11 mouse cellular contexts compared by ENCODE assay signal in the genomic region with DNA sequence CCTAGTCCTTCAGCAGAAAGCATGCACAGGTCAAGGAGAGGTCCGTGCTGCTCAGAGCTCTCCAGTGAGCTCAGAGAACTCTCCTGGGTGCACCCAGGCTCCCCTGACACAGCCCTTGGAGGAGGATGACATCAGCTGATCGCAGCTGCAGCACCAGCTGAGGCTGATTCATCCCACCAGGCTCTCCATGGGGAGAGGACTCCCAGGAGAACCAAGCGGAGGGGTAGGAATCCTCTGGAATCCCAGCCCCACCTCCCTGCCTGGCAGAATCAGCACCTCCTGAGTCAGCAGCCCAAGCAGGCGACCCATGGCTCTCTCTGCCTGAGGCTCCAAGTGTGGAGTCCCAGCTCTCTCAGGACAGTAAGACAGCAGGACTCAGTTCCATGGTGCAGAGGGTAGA. TPM values are rescaled to one million over a fixed set of nuclear protein-coding genes. Genes with fewer than 3 reads are reported as not detected.
DNase-seq lines count a peak whose midpoint lies in the region; ATAC-seq and TF ChIP-seq lines count a peak whose summit lies in the region.
"Had no signal": no experiment of that assay in that cellular context is flagged by ENCODE, and none has a peak within 500 bp of the region (broad histone marks: within the 10 kb centered on the region; RNA-seq: fewer than 3 reads in every experiment).

No protein-coding gene starts in this region.

- intact Hi-C loops in gastrocnemius, adult 2 months (cut with DNase I), result no loop called here

- no peak for ATAC-seq in CD4-positive, CD25-positive, alpha-beta regulatory T cell, adult 4 months

- DNase-seq in gastrocnemius, adult 2 months, result peak; percentile 59
- DNase-seq in gastrocnemius, postnatal 10 days, result no peak
- peak; percentile 91 for DNase-seq in right cerebral cortex, adult 18-20 months
- DNase-seq in right cerebral cortex, postnatal 4 days, result no peak
- peak; percentile 40 for DNase-seq in kidney, postnatal 14 days
- DNase-seq in skeletal muscle tissue, adult 2 months (ENCODE audit: low read depth, low spot score), result peak; percentile 40
- DNase-seq in T-cell, adult 2 months (ENCODE audit: low spot score), result no peak
- DNase-seq: cerebellum, postnatal 14 days; lung, embryonic 14.5 days had no signal

- 0 out of 2 replicates have a peak overlapping the region, but pooled peaks have one; percentile 11 for H3K4me3 ChIP-seq in gastrocnemius, adult 2 months

- no peak for TF ChIP-seq CTCF in gastrocnemius, adult 2 months (IDR thresholded peaks at IDR 0.05)

- H3K27ac ChIP-seq in gastrocnemius, adult 2 months, result peak overlapping the region; percentile 24; the same call in 1 of the 2 replicates

RNA-seq across cellular contexts. Expression of gene 5031439G07Rik, which starts 12.6 kb away (rescaled TPM):
- 100 to 1,000 TPM in 1 of 2 experiments, 10 to 100 TPM in 1; 67.5 to 103 TPM for total RNA-seq in gastrocnemius, adult 2 months (2021)
- total RNA-seq in gastrocnemius, postnatal 10 days (2021), result 10 to 100 TPM; 23.5 to 27.3 TPM
- 1 to 10 TPM; 1.4 to 2.0 TPM for polyA plus RNA-seq in CD4-positive, CD25-positive, alpha-beta regulatory T cell, adult 4 months (2017; shearing (Covaris generic))

RNA-seq across cellular contexts. Expression of gene Upk3a, which starts 41.2 kb away (rescaled TPM):
- total RNA-seq in gastrocnemius, adult 2 months (2021), result not detected
- not detected for total RNA-seq in gastrocnemius, postnatal 10 days (2021)
- polyA plus RNA-seq in CD4-positive, CD25-positive, alpha-beta regulatory T cell, adult 4 months (2017; shearing (Covaris generic)), result not detected
- total RNA-seq: heart, postnatal 10 days had no signal

RNA-seq across cellular contexts. Expression of gene Nup50, which starts 52.5 kb away (rescaled TPM):
- 10 to 100 TPM; 12.9 to 13.4 TPM for total RNA-seq in gastrocnemius, adult 2 months (2021)
- total RNA-seq in gastrocnemius, postnatal 10 days (2021), result 10 to 100 TPM; 14.5 to 17.9 TPM
- polyA plus RNA-seq in CD4-positive, CD25-positive, alpha-beta regulatory T cell, adult 4 months (2017; shearing (Covaris generic)), result 10 to 100 TPM; 25.6 to 25.7 TPM

RNA-seq across cellular contexts. Expression of gene Fam118a, which starts 53.0 kb away (rescaled TPM):
- 1 to 10 TPM; 4.7 to 5.9 TPM for total RNA-seq in gastrocnemius, adult 2 months (2021)
- total RNA-seq in gastrocnemius, postnatal 10 days (2021), result 1 to 10 TPM; 7.0 to 7.1 TPM
- 10 to 100 TPM; 38.3 to 46.1 TPM for polyA plus RNA-seq in CD4-positive, CD25-positive, alpha-beta regulatory T cell, adult 4 months (2017; shearing (Covaris generic))

RNA-seq across cellular contexts. Expression of gene Gm29666, which starts 55.9 kb away (rescaled TPM):
- under 1 TPM; 0.20 to 0.28 TPM for total RNA-seq in gastrocnemius, adult 2 months (2021)
- total RNA-seq in gastrocnemius, postnatal 10 days (2021), result under 1 TPM; 0.14 to 0.32 TPM
- under 1 TPM; 0.44 to 0.68 TPM for polyA plus RNA-seq in CD4-positive, CD25-positive, alpha-beta regulatory T cell, adult 4 months (2017; shearing (Covaris generic))

Comparison
In these comparisons a context has a peak if more than half of its experiments do, and no peak if none do; other contexts are left out.
1. DNase-seq: peak in gastrocnemius, adult 2 months (single experiment), right cerebral cortex, adult 18-20 months (single experiment), kidney, postnatal 14 days (single experiment) and skeletal muscle tissue, adult 2 months (single experiment); none in gastrocnemius, postnatal 10 days (single experiment), right cerebral cortex, postnatal 4 days (single experiment) and T-cell, adult 2 months (single experiment).